Mouse (Mus musculus) left cerebral cortex, adult 11 months (tissue): ENCODE results near the gene Gnai2.
A peak's percentile ranks its signal among the peaks of the same experiment; 100 is the strongest.

Source experiments
- DNase-seq: peaks from one replicate; pipeline ENCODE4 v3.0.0; 2022; ENCODE audit warnings: low spot score

The Gnai2 gene

GRCm38 (mm10) chr9:107635279-107636028, at the start of gene Gnai2:
Gene Gnai2 (minus strand): TSS chr9:107635367.
- DNase-seq: peak; percentile 92

- DNase-seq: no peak
These were observed 47.2 kb upstream of the Gnai2 start for GRCm38 (mm10) chr9:107682405-107682804.

- DNase-seq: no peak
These were observed 44.3 kb upstream of the Gnai2 start, which contains the start of gene Gnat1 for GRCm38 (mm10) chr9:107679501-107679900. Gene Gnat1 (minus strand): TSS chr9:107679712.

GRCm38 (mm10) chr9:107678861-107679260, 43.7 kb upstream of the Gnai2 start:
- no peak for DNase-seq

- peak; percentile 73 for DNase-seq
These were observed 42.8 kb upstream of the Gnai2 start for GRCm38 (mm10) chr9:107677819-107678526.

GRCm38 (mm10) chr9:107677091-107677784, 42.1 kb upstream of the Gnai2 start:
- DNase-seq: no peak

GRCm38 (mm10) chr9:107676302-107676701, 41.1 kb upstream of the Gnai2 start:
- no peak for DNase-seq

GRCm38 (mm10) chr9:107675671-107676301, 40.6 kb upstream of the Gnai2 start:
- no peak for DNase-seq

GRCm38 (mm10) chr9:107674609-107675429, 39.7 kb upstream of the Gnai2 start:
- DNase-seq: no peak

GRCm38 (mm10) chr9:107670259-107670658, 35.1 kb upstream of the Gnai2 start:
- DNase-seq: no peak

GRCm38 (mm10) chr9:107669480-107669945, 34.3 kb upstream of the Gnai2 start, which contains the start of gene Slc38a3:
Gene Slc38a3 (minus strand): TSS chr9:107669530.
- no peak for DNase-seq

GRCm38 (mm10) chr9:107668916-107669315, 33.7 kb upstream of the Gnai2 start:
- no peak for DNase-seq

GRCm38 (mm10) chr9:107668011-107668410, 32.8 kb upstream of the Gnai2 start:
- DNase-seq: no peak

- no peak for DNase-seq
These were observed 32.1 kb upstream of the Gnai2 start for GRCm38 (mm10) chr9:107667219-107667618.

- DNase-seq: no peak
These were observed 31.6 kb upstream of the Gnai2 start for GRCm38 (mm10) chr9:107666751-107667205.

GRCm38 (mm10) chr9:107665308-107665707, 30.1 kb upstream of the Gnai2 start:
- DNase-seq: no peak

- no peak for DNase-seq
These were observed 28.4 kb upstream of the Gnai2 start for GRCm38 (mm10) chr9:107663525-107663924.

- DNase-seq: no peak
These were observed 27.2 kb upstream of the Gnai2 start for GRCm38 (mm10) chr9:107662342-107662741.

GRCm38 (mm10) chr9:107660777-107661176, 25.6 kb upstream of the Gnai2 start:
- no peak for DNase-seq

GRCm38 (mm10) chr9:107659961-107660360, 24.8 kb upstream of the Gnai2 start:
- DNase-seq: no peak

GRCm38 (mm10) chr9:107659551-107659950, 24.4 kb upstream of the Gnai2 start:
- DNase-seq: peak; percentile 58
